Mouse (Mus musculus): ENCODE data around the gene Padi6. TPM values are rescaled to one million over a fixed set of nuclear protein-coding genes. Genes with fewer than 3 reads are reported as not detected.

Padi6 gene
- polyA plus RNA-seq, 1 experiment from 2014 or later = not detected

GRCm38 (mm10) chr4:140780507-140780906 lies 38.1 kb upstream of the Padi6 start:
- DNase-seq (ENCODE audit: low spot score, missing footprints) (peak; percentile 56), ATAC-seq (ENCODE audit: low FRiP score) (no peak)
- H3K4me2 ChIP-seq = no peak overlapping the region
- 89% methylated on average over 14 of the region's 14 CpGs for WGBS
- H3K4me3 ChIP-seq (ENCODE audit: low read depth, low read length) = no peak overlapping the region
- H3K27me3 ChIP-seq (ENCODE audit: control insufficient read depth, insufficient read depth, low read length) = no peaks in the 10 kb centered on the region
- no peak overlapping the region for H3K27ac ChIP-seq (ENCODE audit: low read depth, low read length)
- no peaks in the 10 kb centered on the region for H3K4me1 ChIP-seq (ENCODE audit: control insufficient read depth, insufficient read depth, low read length)
- H3K9me3 ChIP-seq (ENCODE audit: control insufficient read depth, low read length) = no peaks in the 10 kb centered on the region
- no peak overlapping the region for H3K9ac ChIP-seq (ENCODE audit: low read length)
- no peaks in the 10 kb centered on the region for H3K36me3 ChIP-seq (ENCODE audit: control insufficient read depth, insufficient read depth, low read length)

- H3K27me3 ChIP-seq (ENCODE audit: control insufficient read depth, insufficient read depth, low read length) = no peaks in the 10 kb centered on the region
- no peak overlapping the region for H3K4me3 ChIP-seq (ENCODE audit: low read depth, low read length)
- H3K4me2 ChIP-seq = no peak overlapping the region
- 66% methylated on average over 19 of the region's 19 CpGs for WGBS
- no peaks in the 10 kb centered on the region for H3K9me3 ChIP-seq (ENCODE audit: control insufficient read depth, low read length)
- no peaks in the 10 kb centered on the region for H3K36me3 ChIP-seq (ENCODE audit: control insufficient read depth, insufficient read depth, low read length)
- H3K4me1 ChIP-seq (ENCODE audit: control insufficient read depth, insufficient read depth, low read length) = no peaks in the 10 kb centered on the region
- DNase-seq (ENCODE audit: low spot score, missing footprints) (peak; percentile 83), ATAC-seq (ENCODE audit: low FRiP score) (peak; percentile 38; the same call in 1 of the 2 replicates)
- H3K9ac ChIP-seq (ENCODE audit: low read length) = no peak overlapping the region
- no peak overlapping the region for H3K27ac ChIP-seq (ENCODE audit: low read depth, low read length)
Measured at GRCm38 (mm10) chr4:140779803-140780397, 37.5 kb upstream of the Padi6 start.

GRCm38 (mm10) chr4:140776623-140777022 lies 34.2 kb upstream of the Padi6 start:
- 80% methylated on average over 13 of the region's 13 CpGs for WGBS
- DNase-seq (ENCODE audit: low spot score, missing footprints) (peak; percentile 41), ATAC-seq (ENCODE audit: low FRiP score) (no peak)
- no peak overlapping the region for H3K9ac ChIP-seq (ENCODE audit: low read length)
- H3K4me2 ChIP-seq = no peak overlapping the region
- no peaks in the 10 kb centered on the region for H3K4me1 ChIP-seq (ENCODE audit: control insufficient read depth, insufficient read depth, low read length)
- no peak overlapping the region for H3K27ac ChIP-seq (ENCODE audit: low read depth, low read length)
- no peak overlapping the region for H3K4me3 ChIP-seq (ENCODE audit: low read depth, low read length)
- H3K9me3 ChIP-seq (ENCODE audit: control insufficient read depth, low read length) = no peaks in the 10 kb centered on the region
- H3K36me3 ChIP-seq (ENCODE audit: control insufficient read depth, insufficient read depth, low read length) = no peaks in the 10 kb centered on the region
- H3K27me3 ChIP-seq (ENCODE audit: control insufficient read depth, insufficient read depth, low read length) = no peaks in the 10 kb centered on the region

GRCm38 (mm10) chr4:140775876-140776275 lies 33.4 kb upstream of the Padi6 start:
- Histone ChIP-seq H3K9ac (ENCODE audit: low read length) (no peak overlapping the region), H3K36me3 (ENCODE audit: control insufficient read depth, insufficient read depth, low read length) (no peaks in the 10 kb centered on the region), H3K4me3 (ENCODE audit: low read depth, low read length) (no peak overlapping the region), H3K9me3 (ENCODE audit: control insufficient read depth, low read length) (no peaks in the 10 kb centered on the region), H3K4me2 (no peak overlapping the region), H3K27me3 (ENCODE audit: control insufficient read depth, insufficient read depth, low read length) (no peaks in the 10 kb centered on the region), H3K27ac (ENCODE audit: low read depth, low read length) (no peak overlapping the region), H3K4me1 (ENCODE audit: control insufficient read depth, insufficient read depth, low read length) (no peaks in the 10 kb centered on the region)
- no peak for DNase-seq (ENCODE audit: low spot score, missing footprints)
- no peak for ATAC-seq (ENCODE audit: low FRiP score)
- 88% methylated on average over 10 of the region's 10 CpGs for WGBS

DNA sequence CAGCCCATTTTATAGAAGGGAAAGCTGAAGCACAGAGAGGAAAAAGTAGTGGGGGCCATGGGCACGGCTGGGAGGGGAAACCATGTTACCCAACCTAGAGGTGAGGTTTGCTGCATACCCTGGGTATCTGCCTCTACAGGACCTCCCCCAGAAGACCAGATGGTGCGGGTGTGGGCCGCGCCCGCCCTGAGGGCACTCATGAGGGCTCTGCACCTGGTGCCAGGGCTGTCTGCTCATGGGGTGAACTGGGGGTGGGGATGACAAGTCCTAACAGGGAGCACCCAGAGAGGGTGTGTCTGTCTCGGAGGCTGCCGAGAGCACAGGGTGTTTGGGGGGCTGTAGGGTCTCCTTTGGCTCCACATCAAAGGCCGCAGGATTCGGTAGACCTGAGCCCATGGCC lies 32.5 kb upstream of the Padi6 start:
- Histone ChIP-seq H3K36me3 (ENCODE audit: control insufficient read depth, insufficient read depth, low read length) (no peaks in the 10 kb centered on the region), H3K9me3 (ENCODE audit: control insufficient read depth, low read length) (no peaks in the 10 kb centered on the region), H3K4me2 (no peak overlapping the region), H3K9ac (ENCODE audit: low read length) (no peak overlapping the region), H3K27me3 (ENCODE audit: control insufficient read depth, insufficient read depth, low read length) (no peaks in the 10 kb centered on the region), H3K4me3 (ENCODE audit: low read depth, low read length) (no peak overlapping the region), H3K4me1 (ENCODE audit: control insufficient read depth, insufficient read depth, low read length) (no peaks in the 10 kb centered on the region; the same call in 1 of the 2 replicates), H3K27ac (ENCODE audit: low read depth, low read length) (no peak overlapping the region)
- DNase-seq (ENCODE audit: low spot score, missing footprints) (peak; percentile 66), ATAC-seq (ENCODE audit: low FRiP score) (no peak)
- WGBS = 86% methylated on average over 9 of the region's 9 CpGs

DNA sequence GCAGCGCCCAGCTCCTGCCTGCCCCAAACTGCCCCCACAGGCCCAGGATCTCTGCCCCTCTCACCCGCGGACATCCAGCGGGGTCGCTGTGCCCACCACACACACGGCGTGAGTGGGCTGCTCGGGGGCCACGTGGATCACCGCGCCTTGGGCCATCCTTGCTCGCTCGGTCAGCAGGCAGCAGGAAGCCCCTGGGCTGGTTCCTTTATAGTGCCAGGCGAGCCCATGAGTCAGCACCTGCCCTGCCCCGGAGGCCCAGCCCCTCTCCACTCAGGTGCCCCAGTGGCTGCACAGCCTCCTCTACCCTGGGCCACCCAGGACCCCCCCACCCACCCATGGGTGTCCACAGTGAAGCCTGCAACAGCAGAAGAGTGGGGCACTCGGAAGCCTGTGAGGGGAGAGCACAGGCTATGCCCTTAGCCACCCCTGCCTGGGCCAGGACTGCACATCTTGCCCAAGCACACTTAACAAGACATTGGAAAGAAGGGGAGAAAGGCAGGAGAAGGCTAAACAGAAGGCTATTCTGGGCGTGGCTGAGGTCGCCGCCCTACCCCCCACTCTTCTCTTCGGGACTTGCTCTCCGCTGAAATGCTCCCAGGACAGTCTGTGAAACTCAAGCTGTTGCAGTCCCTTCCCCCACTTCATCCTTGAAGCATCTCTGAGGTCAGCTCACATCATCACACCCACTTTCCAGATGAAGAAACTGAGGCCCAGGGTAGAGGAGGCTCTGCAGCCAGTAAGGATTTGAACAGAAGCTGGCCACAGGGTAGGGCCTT lies 31.8 kb upstream of the Padi6 start, which contains the start of gene Padi4:
TSS of gene Padi4 (minus strand) at position 212 of the 776 bp plus-strand sequence.
- 88% methylated on average over 21 of the region's 21 CpGs for WGBS
- H3K27me3 ChIP-seq (ENCODE audit: control insufficient read depth, insufficient read depth, low read length) = no peaks in the 10 kb centered on the region
- H3K4me3 ChIP-seq (ENCODE audit: low read depth, low read length) = no peak within 1 kb of the TSS
- H3K9me3 ChIP-seq (ENCODE audit: control insufficient read depth, low read length) = no peaks in the 10 kb centered on the region
- H3K36me3 ChIP-seq (ENCODE audit: control insufficient read depth, insufficient read depth, low read length) = no peaks in the 10 kb centered on the region
- H3K4me1 ChIP-seq (ENCODE audit: control insufficient read depth, insufficient read depth, low read length) = no peaks in the 10 kb centered on the region; the same call in 1 of the 2 replicates
- no peak for ATAC-seq (ENCODE audit: low FRiP score)
- no peak within 1 kb of the TSS for H3K4me2 ChIP-seq
- H3K27ac ChIP-seq (ENCODE audit: low read depth, low read length) = no peak within 1 kb of the TSS
- H3K9ac ChIP-seq (ENCODE audit: low read length) = no peak within 1 kb of the TSS
- DNase-seq (ENCODE audit: low spot score, missing footprints) = no peak

GRCm38 (mm10) chr4:140771091-140771490 lies 28.6 kb upstream of the Padi6 start:
- ATAC-seq (ENCODE audit: low FRiP score) (no peak), DNase-seq (ENCODE audit: low spot score, missing footprints) (no peak)
- no peaks in the 10 kb centered on the region; the same call in 1 of the 2 replicates for H3K4me1 ChIP-seq (ENCODE audit: control insufficient read depth, insufficient read depth, low read length)
- H3K27me3 ChIP-seq (ENCODE audit: control insufficient read depth, insufficient read depth, low read length) = no peaks in the 10 kb centered on the region
- WGBS = 70% methylated on average over 4 of the region's 4 CpGs
- H3K9me3 ChIP-seq (ENCODE audit: control insufficient read depth, low read length) = no peaks in the 10 kb centered on the region
- H3K4me2 ChIP-seq = no peak overlapping the region
- no peak overlapping the region for H3K27ac ChIP-seq (ENCODE audit: low read depth, low read length)
- no peak overlapping the region for H3K4me3 ChIP-seq (ENCODE audit: low read depth, low read length)
- no peak overlapping the region for H3K9ac ChIP-seq (ENCODE audit: low read length)
- H3K36me3 ChIP-seq (ENCODE audit: control insufficient read depth, insufficient read depth, low read length) = no peaks in the 10 kb centered on the region

DNA sequence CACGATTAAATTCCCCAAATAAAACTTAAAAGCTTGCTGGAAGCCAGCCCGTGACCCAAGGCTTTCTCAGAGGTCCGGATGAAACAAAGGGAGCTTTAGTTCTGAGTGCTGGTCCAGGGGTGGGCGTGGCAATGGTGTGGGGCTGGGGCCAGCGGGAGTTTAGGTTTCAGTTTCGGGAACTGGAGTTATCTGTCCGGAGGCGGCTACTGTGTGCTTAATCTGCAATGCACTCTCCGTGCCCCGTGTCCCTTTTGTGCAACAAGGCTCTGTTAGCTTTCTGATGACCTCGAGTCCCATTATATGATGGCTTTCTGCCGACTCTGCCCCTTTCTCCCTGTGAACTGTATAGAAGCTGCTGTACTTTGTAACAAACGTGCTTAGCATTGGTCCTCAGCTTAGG lies 28.0 kb upstream of the Padi6 start:
- H3K36me3 ChIP-seq (ENCODE audit: control insufficient read depth, insufficient read depth, low read length) = no peaks in the 10 kb centered on the region
- DNase-seq (ENCODE audit: low spot score, missing footprints) (no peak), ATAC-seq (ENCODE audit: low FRiP score) (no peak)
- no peak overlapping the region for H3K4me3 ChIP-seq (ENCODE audit: low read depth, low read length)
- no peaks in the 10 kb centered on the region for H3K27me3 ChIP-seq (ENCODE audit: control insufficient read depth, insufficient read depth, low read length)
- peak overlapping the region; percentile 23; the same call in 1 of the 2 replicates for H3K4me2 ChIP-seq
- H3K9ac ChIP-seq (ENCODE audit: low read length) = peak overlapping the region; percentile 36
- H3K9me3 ChIP-seq (ENCODE audit: control insufficient read depth, low read length) = no peaks in the 10 kb centered on the region
- no peaks in the 10 kb centered on the region; the same call in 1 of the 2 replicates for H3K4me1 ChIP-seq (ENCODE audit: control insufficient read depth, insufficient read depth, low read length)
- H3K27ac ChIP-seq (ENCODE audit: low read depth, low read length) = no peak overlapping the region
- WGBS = 13% methylated on average over 13 of the region's 13 CpGs

DNA sequence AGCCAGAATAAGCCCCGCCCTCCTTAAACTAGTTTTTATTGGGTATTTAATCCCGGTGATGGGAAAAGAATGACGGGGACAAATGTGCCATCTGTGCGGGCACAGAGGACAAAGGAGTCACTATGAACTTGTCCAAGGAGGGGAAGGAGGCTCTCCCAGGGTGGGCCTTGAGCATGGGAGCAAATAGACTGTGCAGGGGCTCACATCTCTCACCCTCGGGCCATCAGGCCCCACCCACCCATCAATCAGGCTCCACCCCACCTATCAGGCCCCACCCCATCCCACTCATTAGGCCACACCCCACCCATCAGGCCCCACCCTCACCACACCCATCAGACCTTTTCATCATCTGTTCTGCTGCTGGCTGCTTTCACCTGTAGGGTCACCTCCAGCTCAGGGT lies 26.5 kb upstream of the Padi6 start:
- no peak overlapping the region for H3K4me2 ChIP-seq
- H3K4me1 ChIP-seq (ENCODE audit: control insufficient read depth, insufficient read depth, low read length) = no peaks in the 10 kb centered on the region; the same call in 1 of the 2 replicates
- 78% methylated on average over 5 of the region's 5 CpGs for WGBS
- DNase-seq (ENCODE audit: low spot score, missing footprints) (no peak), ATAC-seq (ENCODE audit: low FRiP score) (no peak)
- no peak overlapping the region for H3K4me3 ChIP-seq (ENCODE audit: low read depth, low read length)
- H3K27me3 ChIP-seq (ENCODE audit: control insufficient read depth, insufficient read depth, low read length) = no peaks in the 10 kb centered on the region
- H3K9ac ChIP-seq (ENCODE audit: low read length) = no peak overlapping the region
- no peaks in the 10 kb centered on the region for H3K36me3 ChIP-seq (ENCODE audit: control insufficient read depth, insufficient read depth, low read length)
- no peaks in the 10 kb centered on the region for H3K9me3 ChIP-seq (ENCODE audit: control insufficient read depth, low read length)
- no peak overlapping the region for H3K27ac ChIP-seq (ENCODE audit: low read depth, low read length)

All from midbrain, embryonic 11.5 days (tissue).